Mouse (Mus musculus) cerebellum, postnatal 14 days (tissue): Measurements from ENCODE around the gene Slc4a1.

Experiments
- DNase-seq, 2 experiments: peaks; one replicate each; pipeline ENCODE4 v3.0.0; 2021; ENCODE audit warnings: mixed read lengths in 2 of 2

Gene Slc4a1

GRCm38 (mm10) chr11:102349189-102349954 lies 16.6 kb downstream of the Slc4a1 start:
- DNase-seq: no peak

DNA sequence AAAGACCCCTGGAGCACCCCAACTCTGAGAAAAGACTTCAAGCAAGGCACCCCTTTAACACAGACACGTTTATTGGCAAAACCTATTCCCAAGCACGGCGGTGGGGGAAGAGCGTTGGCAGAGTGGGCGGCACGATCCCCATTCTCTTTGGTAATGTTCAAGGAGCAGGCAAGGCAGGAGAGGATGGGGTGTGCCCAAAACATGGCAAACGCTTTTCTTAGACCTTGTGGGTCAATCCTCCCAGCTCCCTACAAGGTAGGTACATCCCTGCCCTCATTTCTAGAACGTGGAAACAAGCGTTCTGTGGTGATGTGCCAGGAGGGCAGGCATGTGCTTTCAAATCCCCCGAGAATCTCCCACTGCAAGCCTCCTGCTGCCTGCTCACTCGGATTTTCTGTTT lies 17.2 kb downstream of the Slc4a1 start:
- no peak for DNase-seq

GRCm38 (mm10) chr11:102348101-102348585 lies 17.9 kb downstream of the Slc4a1 start:
- DNase-seq: no peak

DNA sequence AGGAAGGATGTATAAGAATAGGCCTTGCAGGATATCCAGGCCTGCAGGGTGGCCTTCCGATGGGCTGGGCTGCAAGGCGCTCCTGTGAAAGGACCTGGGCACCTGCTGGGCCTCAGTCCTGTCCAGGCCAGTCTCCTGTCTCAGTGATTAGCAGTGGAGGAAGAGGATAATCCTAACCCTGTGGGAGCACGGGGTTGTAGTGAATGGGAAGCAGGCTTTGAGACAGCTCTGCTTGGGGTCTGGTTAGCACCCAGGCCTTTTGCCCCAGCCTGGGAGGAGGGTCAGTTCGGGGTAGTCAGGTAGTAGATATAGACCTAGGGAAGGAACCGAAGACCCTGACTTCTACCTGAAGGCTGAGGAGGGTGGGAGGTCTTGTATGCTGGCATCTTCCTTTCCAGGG lies 18.3 kb downstream of the Slc4a1 start:
- DNase-seq: no peak

DNA sequence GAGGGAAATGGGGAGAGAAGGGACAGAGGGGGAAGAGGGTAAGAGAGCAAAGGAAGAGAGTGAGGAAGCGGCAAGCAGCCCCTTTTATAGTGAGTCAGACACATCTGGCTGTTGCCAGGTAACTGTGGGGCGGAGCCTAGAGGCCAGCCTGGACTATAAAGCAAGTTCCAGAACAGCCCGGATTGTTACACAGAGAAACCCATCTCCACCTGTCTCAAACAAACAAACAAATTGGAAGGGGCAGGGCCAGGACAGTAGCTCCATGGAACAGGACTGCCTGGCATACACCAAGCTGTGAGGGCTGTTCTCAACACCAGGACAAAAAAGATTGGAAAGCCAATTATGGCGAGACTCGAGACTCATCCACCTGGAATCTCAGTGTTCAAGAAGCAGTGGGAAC lies 19.1 kb downstream of the Slc4a1 start:
- DNase-seq: no peak

GRCm38 (mm10) chr11:102344458-102344857 lies 21.5 kb downstream of the Slc4a1 start:
- DNase-seq: no peak

DNA sequence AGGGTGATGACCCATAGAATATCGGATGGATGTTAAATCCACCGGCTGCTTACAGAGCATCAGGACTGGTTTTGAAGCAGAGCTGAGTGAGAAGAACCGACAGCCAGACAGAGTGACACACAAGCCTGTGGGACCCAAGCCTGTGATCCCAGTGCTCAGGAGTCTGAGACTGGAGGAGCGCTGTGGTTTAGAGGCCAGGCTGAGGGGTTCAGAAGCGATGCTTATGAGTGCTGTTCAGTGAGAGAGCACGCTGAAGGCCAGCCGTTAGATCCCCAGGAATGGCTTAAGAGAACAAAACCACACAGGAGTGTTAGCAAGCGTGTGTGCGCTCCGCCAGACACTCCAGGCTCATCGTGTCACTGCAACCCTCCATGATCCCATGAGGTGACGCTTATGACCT lies 23.3 kb downstream of the Slc4a1 start:
- DNase-seq: no peak

GRCm38 (mm10) chr11:102341101-102341500 lies 24.9 kb downstream of the Slc4a1 start:
- no peak for DNase-seq

- DNase-seq: peak; percentile 52 to 73
Observed at GRCm38 (mm10) chr11:102339624-102340023, 26.4 kb downstream of the Slc4a1 start.

GRCm38 (mm10) chr11:102339195-102339594 lies 26.8 kb downstream of the Slc4a1 start:
- DNase-seq: peak; percentile 89 to 91

- DNase-seq: peak; percentile 99 to 100
Observed at GRCm38 (mm10) chr11:102338561-102338960, 27.4 kb downstream of the Slc4a1 start.

GRCm38 (mm10) chr11:102337921-102338320 lies 28.1 kb downstream of the Slc4a1 start:
- DNase-seq: no peak

GRCm38 (mm10) chr11:102336191-102336590 lies 29.8 kb downstream of the Slc4a1 start:
- DNase-seq: no peak

- peak in 1 of 2 experiments; percentile 49 for DNase-seq
Observed at GRCm38 (mm10) chr11:102334973-102335700, 30.9 kb downstream of the Slc4a1 start.

GRCm38 (mm10) chr11:102334010-102334409 lies 32.0 kb downstream of the Slc4a1 start:
- DNase-seq: no peak

GRCm38 (mm10) chr11:102333061-102333460 lies 32.9 kb downstream of the Slc4a1 start:
- DNase-seq: no peak

- DNase-seq: no peak
Observed at GRCm38 (mm10) chr11:102331806-102332205, 34.2 kb downstream of the Slc4a1 start.

GRCm38 (mm10) chr11:102330039-102330438 lies 36.0 kb downstream of the Slc4a1 start:
- no peak for DNase-seq

- no peak for DNase-seq
Observed at GRCm38 (mm10) chr11:102329518-102329917, 36.5 kb downstream of the Slc4a1 start.

- DNase-seq: no peak
Observed at GRCm38 (mm10) chr11:102327839-102328238, 38.2 kb downstream of the Slc4a1 start.

DNA sequence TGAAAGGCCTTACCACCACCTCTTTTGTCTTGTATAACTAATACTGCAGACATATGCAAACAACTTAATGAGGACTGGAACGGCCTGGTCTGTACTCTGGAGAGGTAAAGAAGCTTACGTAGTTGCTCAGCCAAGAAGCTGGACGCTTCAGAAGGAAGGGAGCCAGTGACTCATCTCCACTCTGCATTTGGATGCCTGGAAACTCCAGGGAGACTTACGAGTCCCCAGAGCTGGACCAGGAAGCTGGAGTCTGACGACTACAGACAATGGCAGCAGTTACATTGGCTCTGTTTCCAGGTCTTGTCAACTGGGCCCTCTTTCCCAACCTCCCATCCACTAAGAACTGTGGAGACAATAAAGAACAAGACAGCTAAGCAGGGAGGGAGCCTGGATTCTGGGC lies 38.8 kb downstream of the Slc4a1 start:
- no peak for DNase-seq

DNA sequence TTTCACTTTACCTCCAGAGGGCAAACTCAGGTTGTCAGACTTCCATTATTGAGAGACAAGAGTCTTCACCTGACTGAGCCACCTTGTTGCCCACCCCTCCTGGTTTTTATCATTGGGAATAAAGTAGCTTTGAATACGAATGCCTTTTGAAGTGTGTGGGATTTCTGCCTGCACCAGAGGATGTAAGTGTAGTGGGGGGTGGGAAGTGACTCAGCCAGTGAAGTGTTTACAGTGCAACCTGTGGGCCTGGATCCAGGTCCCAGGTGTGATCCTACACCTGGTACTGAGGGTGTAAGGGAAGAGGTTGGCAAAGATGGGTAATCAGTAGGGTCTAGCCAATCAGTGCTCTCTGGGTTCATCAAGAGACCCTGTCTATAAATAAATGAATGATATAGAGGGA lies 42.5 kb downstream of the Slc4a1 start:
- no peak for DNase-seq

GRCm38 (mm10) chr11:102321931-102322330 lies 44.1 kb downstream of the Slc4a1 start:
- no peak for DNase-seq

- DNase-seq: peak; percentile 83 to 88
Observed at GRCm38 (mm10) chr11:102320686-102321005, 45.4 kb downstream of the Slc4a1 start.
